Mouse (Mus musculus): ENCODE data around the gene Haus4.

DNA sequence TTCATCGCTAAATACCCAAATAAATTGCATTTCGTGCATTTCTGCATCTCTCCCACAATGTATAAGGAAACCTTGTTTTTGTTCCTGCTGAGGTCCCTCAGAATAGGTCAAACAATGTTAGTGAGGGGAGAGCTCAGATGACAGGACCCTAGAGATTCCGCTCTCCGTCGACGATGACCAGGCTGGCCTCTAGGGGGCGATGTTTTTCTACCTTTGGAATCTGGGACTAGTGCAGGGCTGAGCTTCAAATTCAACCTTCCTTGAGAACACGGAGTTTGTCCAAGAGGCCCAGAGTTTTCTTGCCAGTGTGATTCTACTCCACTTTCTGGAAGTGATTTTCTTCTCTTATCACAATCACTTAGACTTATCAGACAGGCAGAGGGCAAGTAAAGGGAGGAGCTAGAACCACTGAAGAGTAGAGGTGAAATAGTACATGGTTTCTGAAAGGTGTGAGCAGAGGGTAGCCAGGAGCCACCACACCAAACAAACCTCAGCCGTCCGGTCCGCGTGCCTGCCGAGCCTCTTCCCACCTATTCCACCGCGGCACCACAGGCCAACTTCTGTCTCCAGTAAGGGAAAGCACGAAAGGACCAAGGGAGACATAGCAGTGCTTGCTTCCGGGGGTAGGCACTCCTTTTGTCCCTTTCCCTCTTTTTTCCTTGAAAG is 25.8 kb downstream of the Haus4 start:
- TF ChIP-seq CTCF (IDR thresholded peaks at IDR 0.05) (peak; percentile 95), EP300 (IDR thresholded peaks at IDR 0.05; ENCODE audit: insufficient read depth, low read depth, low read length) (0 out of 2 replicates have a peak, but pooled peaks have one; percentile 22)

All from heart, adult 2 months (tissue).